Mouse (Mus musculus): Measurements from ENCODE around the gene Skp1a.

- TF ChIP-seq CTCF (IDR thresholded peaks at IDR 0.05; ENCODE audit: borderline replicate concordance, insufficient read depth, low read depth, low read length) (no peak), POLR2A (IDR thresholded peaks at IDR 0.05; ENCODE audit: borderline replicate concordance, insufficient read depth, low read length) (no peak)
Observed at GRCm38 (mm10) chr11:52286958-52287305, 55.1 kb downstream of the Skp1a start.

All from cerebellum, adult 2 months (tissue).